Mouse (Mus musculus) heart, adult 2 months (tissue): Measurements from ENCODE around the gene Tpcn1.

ENCODE experiments used
- CTCF ChIP-seq: fragments of 200-600 bp; IDR thresholded peaks from 2 replicates; pipeline ENCODE4 v1.8.1; 2022; ENCODE audit warnings: antibody characterized with exemption, mild to moderate bottlenecking, moderate library complexity
- EP300 ChIP-seq: fragments of 200-500 bp; IDR thresholded peaks from 2 replicates; pipeline ENCODE4 v1.6.1; 2011; ENCODE audit warnings: low read depth, low read length, control low read depth; ENCODE audit not compliant: insufficient read depth
- POLR2A ChIP-seq: fragments of 200-500 bp; IDR thresholded peaks from 2 replicates; pipeline ENCODE4 v1.6.1; 2011; ENCODE audit warnings: mild to moderate bottlenecking, low read depth, low read length, control low read depth; ENCODE audit not compliant: insufficient read depth

DNA sequence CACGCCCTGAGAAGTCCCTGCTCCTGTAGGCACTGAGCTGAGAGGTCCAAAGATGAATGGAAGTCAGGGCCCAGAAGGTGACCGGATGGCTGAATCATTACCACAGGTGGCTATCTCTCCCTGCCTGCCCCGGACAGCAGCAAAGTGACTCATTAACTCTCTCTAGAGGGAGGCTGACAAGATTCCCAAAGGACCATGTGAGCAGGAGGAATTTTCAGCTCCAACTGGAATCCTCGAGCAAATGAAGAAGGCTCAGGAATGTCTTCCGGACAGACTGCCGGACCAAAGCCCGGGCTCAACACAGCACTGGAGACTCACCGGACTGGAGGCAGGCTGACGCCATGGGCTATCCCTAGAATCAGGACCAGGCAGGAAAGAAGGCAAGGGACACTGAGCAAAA is 6.5 kb downstream of the Tpcn1 start:
- TF ChIP-seq CTCF: no peak
- TF ChIP-seq POLR2A: no peak
- TF ChIP-seq EP300: 0 out of 2 replicates have a peak, but pooled peaks have one; percentile 4
